Mouse (Mus musculus) stomach, embryonic 16.5 days (tissue): Measurements from ENCODE around the gene Tnip1. TPM values are rescaled to one million over a fixed set of nuclear protein-coding genes. Genes with fewer than 3 reads are reported as not detected.
A peak's percentile ranks its signal among the peaks of the same experiment; 100 is the strongest.

ENCODE experiments used
- ATAC-seq: fragments of 200-750 bp; cut with Nextera tagmentation; 2 replicates; pipeline ENCODE4 v1.8.0; 2017; ENCODE audit warnings: moderate number of reproducible peaks, moderate TSS enrichment; ENCODE audit not compliant: insufficient read depth, low FRiP score
- H3K27ac ChIP-seq: fragments of 300-500 bp; sonication (generic); 2 replicates; pipeline ENCODE4 v1.5.1; 2014; ENCODE audit warnings: low read length
- H3K27me3 ChIP-seq: fragments of 300-500 bp; sonication (generic); 2 replicates; pipeline ENCODE4 v1.6.1; 2014; ENCODE audit warnings: low read length, control low read depth, mixed read lengths; ENCODE audit not compliant: control insufficient read depth, insufficient read depth
- H3K36me3 ChIP-seq: fragments of 300-500 bp; sonication (generic); 2 replicates; pipeline ENCODE4 v1.6.1; 2014; ENCODE audit warnings: low read length; ENCODE audit not compliant: control insufficient read depth, insufficient read depth
- H3K4me1 ChIP-seq: fragments of 300-500 bp; sonication (generic); 2 replicates; pipeline ENCODE4 v1.6.1; 2014; ENCODE audit warnings: low read length, control low read depth, mixed read lengths; ENCODE audit not compliant: control insufficient read depth, insufficient read depth
- H3K4me2 ChIP-seq: fragments of 300-500 bp; sonication (generic); 2 replicates; pipeline ENCODE4 v1.6.1; 2014; ENCODE audit warnings: low read depth, low read length, mixed read lengths
- H3K4me3 ChIP-seq: fragments of 300-500 bp; sonication (generic); replicated peaks from 2 replicates; pipeline ENCODE4 v1.5.1; 2014; ENCODE audit warnings: mild to moderate bottlenecking, low read length
- H3K9ac ChIP-seq: fragments of 300-500 bp; sonication (generic); 2 replicates; pipeline ENCODE4 v1.6.1; 2014; ENCODE audit warnings: low read length
- H3K9me3 ChIP-seq: fragments of 300-500 bp; sonication (generic); replicated peaks from 2 replicates; pipeline ENCODE4 v1.6.1; 2016; ENCODE audit warnings: low read length, control low read depth; ENCODE audit not compliant: control insufficient read depth
- WGBS: fragments of 180-500 bp; shearing (Covaris S2); extraction: QIAGEN DNeasy Blood & Tissue Kit; methylation state at CpG from one replicate; pipeline ENCODE4 v1.1.7; 2014; 5-methylcytosine and 5-hydroxymethylcytosine counted together
- polyA plus RNA-seq: library from polyadenylated mRNA; unstranded; fragments of >200 nt; fragmentation: Nextera tagmentation; extraction: Ambion mirVana; gene quantifications from 2 replicates; pipeline ENCODE4 v1.2.1, GENCODE M21; 2015

Tnip1 gene
- polyA plus RNA-seq, 1 experiment from 2014 or later, result 23.1 TPM

- Histone ChIP-seq H3K27ac (no peak overlapping the region; the same call in 1 of the 2 replicates), H3K27me3 (no peaks in the 10 kb centered on the region), H3K9me3 (no peaks in the 10 kb centered on the region), H3K4me1 (peaks cover 12% of the 10 kb centered on the region), H3K9ac (peak overlapping the region; percentile 19; the same call in 1 of the 2 replicates), H3K4me3 (no peak overlapping the region), H3K36me3 (no peaks in the 10 kb centered on the region), H3K4me2 (no peak overlapping the region)
- WGBS, result 66% methylated on average over 6 of the region's 6 CpGs
- ATAC-seq, result no peak
These were observed 10.1 kb downstream of the Tnip1 start for GRCm38 (mm10) chr11:54952651-54953050.

- Histone ChIP-seq H3K36me3 (no peaks in the 10 kb centered on the region), H3K27ac (no peak overlapping the region), H3K4me3 (no peak overlapping the region), H3K9ac (no peak overlapping the region), H3K4me2 (no peak overlapping the region), H3K9me3 (no peaks in the 10 kb centered on the region), H3K27me3 (no peaks in the 10 kb centered on the region), H3K4me1 (peaks cover 12% of the 10 kb centered on the region)
- WGBS, result 85% methylated on average over 6 of the region's 6 CpGs
- ATAC-seq, result no peak
These were observed 12.0 kb downstream of the Tnip1 start for GRCm38 (mm10) chr11:54950684-54951083.

GRCm38 (mm10) chr11:54949717-54950116 is 13.0 kb downstream of the Tnip1 start:
- no peak overlapping the region for H3K27ac ChIP-seq
- no peak for ATAC-seq
- H3K36me3 ChIP-seq, result no peaks in the 10 kb centered on the region
- H3K4me2 ChIP-seq, result no peak overlapping the region
- H3K4me3 ChIP-seq, result no peak overlapping the region
- 67% methylated on average over 1 of the region's 1 CpGs for WGBS
- no peak overlapping the region for H3K9ac ChIP-seq
- H3K27me3 ChIP-seq, result no peaks in the 10 kb centered on the region
- H3K4me1 ChIP-seq, result peaks cover 9% of the 10 kb centered on the region
- H3K9me3 ChIP-seq, result no peaks in the 10 kb centered on the region

- no peak overlapping the region for H3K9ac ChIP-seq
- no peaks in the 10 kb centered on the region for H3K9me3 ChIP-seq
- no peaks in the 10 kb centered on the region for H3K36me3 ChIP-seq
- ATAC-seq, result no peak
- WGBS, result 80% methylated on average over 3 of the region's 3 CpGs
- H3K4me1 ChIP-seq, result no peaks in the 10 kb centered on the region
- no peak overlapping the region for H3K4me3 ChIP-seq
- H3K27ac ChIP-seq, result no peak overlapping the region
- no peaks in the 10 kb centered on the region for H3K27me3 ChIP-seq
- H3K4me2 ChIP-seq, result no peak overlapping the region
These were observed 18.0 kb downstream of the Tnip1 start for GRCm38 (mm10) chr11:54944702-54945101.

GRCm38 (mm10) chr11:54940056-54940455 is 22.7 kb downstream of the Tnip1 start:
- no peak for ATAC-seq

GRCm38 (mm10) chr11:54939501-54939900 is 23.2 kb downstream of the Tnip1 start:
- Histone ChIP-seq H3K27ac (no peak overlapping the region), H3K9me3 (no peaks in the 10 kb centered on the region), H3K9ac (no peak overlapping the region), H3K27me3 (no peaks in the 10 kb centered on the region), H3K4me2 (no peak overlapping the region), H3K4me3 (no peak overlapping the region), H3K36me3 (0 out of 2 replicates have a peak, but pooled peaks cover 8% of the 10 kb centered on the region), H3K4me1 (peaks cover 12% of the 10 kb centered on the region)
- 86% methylated on average over 8 of the region's 8 CpGs for WGBS
- no peak for ATAC-seq

More at GRCm38 (mm10) chr11:54940056-54940455, 22.7 kb downstream of the Tnip1 start:
- H3K9me3 ChIP-seq, result no peaks in the 10 kb centered on the region
- H3K9ac ChIP-seq, result no peak overlapping the region
- no peaks in the 10 kb centered on the region for H3K27me3 ChIP-seq
- H3K4me3 ChIP-seq, result no peak overlapping the region
- H3K4me2 ChIP-seq, result no peak overlapping the region
- 0 out of 2 replicates have a peak, but pooled peaks cover 8% of the 10 kb centered on the region for H3K36me3 ChIP-seq
- no peak overlapping the region for H3K27ac ChIP-seq
- H3K4me1 ChIP-seq, result peaks cover 12% of the 10 kb centered on the region
- WGBS, result 82% methylated on average over 7 of the region's 7 CpGs

GRCm38 (mm10) chr11:54936771-54937140 is 26.0 kb downstream of the Tnip1 start:
- Histone ChIP-seq H3K27me3 (no peaks in the 10 kb centered on the region), H3K27ac (peak overlapping the region; percentile 16; the same call in 1 of the 2 replicates), H3K9ac (no peak overlapping the region), H3K4me2 (no peak overlapping the region), H3K9me3 (no peaks in the 10 kb centered on the region), H3K4me1 (peaks cover 12% of the 10 kb centered on the region), H3K4me3 (no peak overlapping the region), H3K36me3 (0 out of 2 replicates have a peak, but pooled peaks cover 8% of the 10 kb centered on the region)
- ATAC-seq, result peak; percentile 39; the same call in 1 of the 2 replicates
- WGBS, result 67% methylated on average over 3 of the region's 3 CpGs

GRCm38 (mm10) chr11:54936035-54936770 is 26.5 kb downstream of the Tnip1 start:
- Histone ChIP-seq H3K36me3 (0 out of 2 replicates have a peak, but pooled peaks cover 8% of the 10 kb centered on the region), H3K9me3 (no peaks in the 10 kb centered on the region), H3K27ac (peak overlapping the region; percentile 16), H3K9ac (no peak overlapping the region), H3K4me3 (no peak overlapping the region), H3K4me2 (no peak overlapping the region), H3K27me3 (no peaks in the 10 kb centered on the region), H3K4me1 (peaks cover 12% of the 10 kb centered on the region)
- 30% methylated on average over 12 of the region's 12 CpGs for WGBS
- ATAC-seq, result peak; percentile 73; the same call in 1 of the 2 replicates

GRCm38 (mm10) chr11:54934198-54934597 is 28.5 kb downstream of the Tnip1 start:
- H3K36me3 ChIP-seq, result 0 out of 2 replicates have a peak, but pooled peaks cover 13% of the 10 kb centered on the region

More at GRCm38 (mm10) chr11:54934198-54934597, 28.5 kb downstream of the Tnip1 start:
- no peaks in the 10 kb centered on the region for H3K27me3 ChIP-seq
- H3K4me2 ChIP-seq, result no peak overlapping the region
- H3K9me3 ChIP-seq, result no peaks in the 10 kb centered on the region
- H3K9ac ChIP-seq, result no peak overlapping the region
- WGBS, result 85% methylated on average over 7 of the region's 7 CpGs
- no peak overlapping the region for H3K27ac ChIP-seq
- no peak for ATAC-seq
- peaks cover 12% of the 10 kb centered on the region for H3K4me1 ChIP-seq
- H3K4me3 ChIP-seq, result no peak overlapping the region
